Mouse (Mus musculus): ENCODE measurements around the gene Hist1h4n. TPM values are rescaled to one million over a fixed set of nuclear protein-coding genes. Genes with fewer than 3 reads are reported as not detected.
"Not testable (repeated sequence)": the region's sequence is repeated elsewhere in the genome, so short reads cannot be mapped to it uniquely, and the experiment has no call there.

Gene Hist1h4n
- polyA plus RNA-seq, 1 experiment from 2014 or later: 11.5 TPM

- peak; percentile 85 for DNase-seq (ENCODE audit: low spot score)
- H3K9me3 ChIP-seq (replicated peaks); H3K36me3 ChIP-seq; H3K27me3 ChIP-seq (ENCODE audit: low read depth, poor library complexity, severe bottlenecking): not testable (repeated sequence)
- peaks cover 36% of the 10 kb centered on the region for H3K4me1 ChIP-seq
- under 1% methylated on average over 38 of the region's 63 CpGs for WGBS
- H3K27ac ChIP-seq: peak within 1 kb of the TSS; percentile 93
- H3K4me3 ChIP-seq: peak within 1 kb of the TSS; percentile 49
These were observed 44.9 kb downstream of the Hist1h4n start, which contains the start of the genes Hist1h2an and Hist1h2bp for GRCm38 (mm10) chr13:21786899-21787629. Hist1h2an (minus strand) TSS chr13:21787218. Hist1h2bp (plus strand) TSS chr13:21787461.

DNA sequence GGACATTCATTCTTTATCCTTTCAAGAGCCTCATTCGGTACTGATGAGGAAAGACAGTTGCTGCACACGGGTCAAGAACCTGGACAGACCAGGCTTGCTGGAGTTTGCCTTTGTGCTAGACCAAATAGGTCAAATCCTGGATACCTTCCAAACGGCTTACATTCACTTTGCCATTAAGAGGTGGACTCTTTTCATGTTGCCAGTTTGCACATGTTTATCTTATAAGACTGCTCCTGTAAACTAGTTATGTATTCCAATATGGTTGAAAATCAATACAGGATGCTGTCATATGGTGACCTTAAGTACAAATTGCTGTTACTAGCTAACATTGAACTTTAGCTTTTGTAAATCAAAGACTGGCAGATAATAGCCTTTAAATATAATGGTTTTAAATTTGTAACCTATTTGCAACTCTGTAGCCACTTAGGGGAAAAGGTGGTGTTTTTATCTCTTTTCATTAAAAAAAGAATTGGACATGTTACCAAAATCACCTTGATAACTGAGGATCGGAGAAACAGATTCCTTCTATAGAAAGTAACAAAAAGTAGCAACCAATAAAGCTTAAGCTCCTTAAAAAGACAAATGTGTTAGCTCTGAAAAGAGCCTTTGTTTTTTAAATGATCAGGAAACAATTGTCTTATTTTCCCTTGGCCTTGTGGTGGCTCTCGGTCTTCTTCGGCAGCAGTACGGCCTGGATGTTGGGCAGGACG is 45.7 kb downstream of the Hist1h4n start:
- DNase-seq (ENCODE audit: low spot score): peak; percentile 53
- no peaks in the 10 kb centered on the region for H3K36me3 ChIP-seq
- 5% methylated on average over 8 of the region's 8 CpGs for WGBS
- peaks cover 36% of the 10 kb centered on the region for H3K4me1 ChIP-seq
- H3K4me3 ChIP-seq: peak overlapping the region; percentile 49
- no peaks in the 10 kb centered on the region for H3K27me3 ChIP-seq (ENCODE audit: low read depth, poor library complexity, severe bottlenecking)
- no peaks in the 10 kb centered on the region for H3K9me3 ChIP-seq (replicated peaks)
- peak overlapping the region; percentile 93 for H3K27ac ChIP-seq

GRCm38 (mm10) chr13:21784311-21784710 is 47.7 kb downstream of the Hist1h4n start:
- Histone ChIP-seq H3K36me3 (no peaks in the 10 kb centered on the region), H3K4me3 (peak overlapping the region; percentile 52), H3K27ac (peak overlapping the region; percentile 93), H3K9me3 (replicated peaks) (no peaks in the 10 kb centered on the region), H3K4me1 (peaks cover 34% of the 10 kb centered on the region), H3K27me3 (ENCODE audit: low read depth, poor library complexity, severe bottlenecking) (no peaks in the 10 kb centered on the region)
- DNase-seq (ENCODE audit: low spot score): peak; percentile 33
- 21% methylated on average over 6 of the region's 6 CpGs for WGBS

DNA sequence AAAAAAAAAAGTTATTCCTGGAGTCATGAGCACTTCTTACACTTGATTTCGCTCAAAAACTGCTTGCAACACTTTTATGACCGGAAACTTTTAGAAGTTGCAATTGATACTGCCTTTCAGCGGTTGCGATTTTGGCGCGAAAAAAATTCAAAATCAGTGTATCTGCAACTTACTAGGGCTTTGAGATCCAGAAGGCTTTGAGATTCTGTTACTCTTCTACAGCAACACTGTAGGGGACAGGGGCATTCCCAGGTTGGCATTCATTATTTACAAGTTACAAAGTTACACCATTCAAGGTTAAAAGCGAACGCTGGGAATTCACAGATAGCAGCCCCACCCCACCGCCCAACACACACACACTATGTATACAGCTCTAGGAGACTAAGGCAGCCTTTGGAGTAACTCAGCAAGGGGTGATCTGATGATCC is 48.2 kb downstream of the Hist1h4n start:
- peak; percentile 59 for DNase-seq (ENCODE audit: low spot score)
- Histone ChIP-seq H3K27me3 (ENCODE audit: low read depth, poor library complexity, severe bottlenecking) (no peaks in the 10 kb centered on the region), H3K9me3 (replicated peaks) (no peaks in the 10 kb centered on the region), H3K4me1 (peaks cover 31% of the 10 kb centered on the region), H3K27ac (peak overlapping the region; percentile 93), H3K4me3 (peak overlapping the region; percentile 52), H3K36me3 (no peaks in the 10 kb centered on the region)
- 3% methylated on average over 9 of the region's 9 CpGs for WGBS

DNA sequence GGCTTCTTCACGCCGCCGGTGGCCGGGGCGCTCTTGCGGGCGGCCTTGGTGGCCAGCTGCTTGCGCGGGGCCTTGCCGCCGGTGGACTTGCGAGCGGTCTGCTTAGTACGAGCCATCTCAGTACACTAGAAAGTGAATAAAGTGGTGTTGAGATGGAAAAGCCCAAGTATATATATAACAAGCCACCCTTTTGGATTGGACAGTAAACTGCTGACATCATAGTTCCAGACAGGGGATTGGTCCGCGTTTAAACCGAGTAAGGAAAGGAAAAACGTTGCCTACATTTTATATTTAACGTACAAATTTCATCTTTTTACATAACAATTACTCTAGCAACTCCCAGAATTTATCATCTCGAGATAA is 48.8 kb downstream of the Hist1h4n start, which contains the start of gene Hist1h3i:
Gene Hist1h3i, minus strand, starts transcription at position 116 of the 363 bp plus-strand sequence.
- peak within 1 kb of the TSS; percentile 93 for H3K27ac ChIP-seq
- no peaks in the 10 kb centered on the region for H3K9me3 ChIP-seq (replicated peaks)
- peaks cover 29% of the 10 kb centered on the region for H3K4me1 ChIP-seq
- under 1% methylated on average over 16 of the region's 20 CpGs for WGBS
- DNase-seq (ENCODE audit: low spot score): peak; percentile 38
- no peaks in the 10 kb centered on the region for H3K27me3 ChIP-seq (ENCODE audit: low read depth, poor library complexity, severe bottlenecking)
- peak within 1 kb of the TSS; percentile 52 for H3K4me3 ChIP-seq
- H3K36me3 ChIP-seq: no peaks in the 10 kb centered on the region

GRCm38 (mm10) chr13:21782361-21783254 is 49.4 kb downstream of the Hist1h4n start:
- 2% methylated on average over 22 of the region's 35 CpGs for WGBS
- Histone ChIP-seq H3K4me3 (peak overlapping the region; percentile 52), H3K27ac (peak overlapping the region; percentile 93), H3K4me1 (peaks cover 29% of the 10 kb centered on the region)
- DNase-seq (ENCODE audit: low spot score): peak; percentile 63
- not testable (repeated sequence) for H3K9me3 ChIP-seq (replicated peaks); H3K27me3 ChIP-seq (ENCODE audit: low read depth, poor library complexity, severe bottlenecking); H3K36me3 ChIP-seq

Small RNA genes lying within 50 kb of the gene (microRNA-seq; reads per million reads assigned to microRNA genes)
- not detected for gene Gm19658
- not detected for gene Gm44346
- gene Gm44466: not detected

Other genes with a start within 250 kb of the Hist1h4n start
- not detected in 2 replicates for gene Olfr1362, start 218.2 kb downstream of the Hist1h4n start, polyA plus RNA-seq (2016; fragmentation: Nextera tagmentation; extraction: Ambion mirVana)
- gene Olfr11, start 189.7 kb downstream of the Hist1h4n start, polyA plus RNA-seq (2016; fragmentation: Nextera tagmentation; extraction: Ambion mirVana): not detected in 2 replicates
- not detected in 2 replicates for gene Olfr1361, start 168.8 kb downstream of the Hist1h4n start, polyA plus RNA-seq (2016; fragmentation: Nextera tagmentation; extraction: Ambion mirVana)
- not detected in 2 replicates for gene Olfr1360, start 154.8 kb downstream of the Hist1h4n start, polyA plus RNA-seq (2016; fragmentation: Nextera tagmentation; extraction: Ambion mirVana)
- not detected in 2 replicates for gene Olfr1359, start 134.1 kb downstream of the Hist1h4n start, polyA plus RNA-seq (2016; fragmentation: Nextera tagmentation; extraction: Ambion mirVana)
- 1.7 and 2.0 TPM in 2 replicates for gene Hist1h2bl, start 116.1 kb downstream of the Hist1h4n start, polyA plus RNA-seq (2016; fragmentation: Nextera tagmentation; extraction: Ambion mirVana)
- gene Hist1h2ai, start 115.8 kb downstream of the Hist1h4n start, polyA plus RNA-seq (2016; fragmentation: Nextera tagmentation; extraction: Ambion mirVana): 19.5 and 28.4 TPM in 2 replicates
- 8.0 and 10.2 TPM in 2 replicates for gene Hist1h3h, start 114.5 kb downstream of the Hist1h4n start, polyA plus RNA-seq (2016; fragmentation: Nextera tagmentation; extraction: Ambion mirVana)
- 6.8 and 7.9 TPM in 2 replicates for gene Hist1h2bm, start 110.2 kb downstream of the Hist1h4n start, polyA plus RNA-seq (2016; fragmentation: Nextera tagmentation; extraction: Ambion mirVana)
- gene Hist1h4j, start 97.1 kb downstream of the Hist1h4n start, polyA plus RNA-seq (2016; fragmentation: Nextera tagmentation; extraction: Ambion mirVana): 0.92 and 1.6 TPM in 2 replicates
- 4.9 TPM in 1 of 2 replicates, not detected in the other for gene Hist1h4k, start 81.7 kb downstream of the Hist1h4n start, polyA plus RNA-seq (2016; fragmentation: Nextera tagmentation; extraction: Ambion mirVana)
- 14.3 and 19.6 TPM in 2 replicates for gene Hist1h2ak, start 78.4 kb downstream of the Hist1h4n start, polyA plus RNA-seq (2016; fragmentation: Nextera tagmentation; extraction: Ambion mirVana)
- 1.4 and 3.8 TPM in 2 replicates for gene Hist1h2bn, start 78.1 kb downstream of the Hist1h4n start, polyA plus RNA-seq (2016; fragmentation: Nextera tagmentation; extraction: Ambion mirVana)
- 33.1 and 40.9 TPM in 2 replicates for gene Hist1h1b, start 51.6 kb downstream of the Hist1h4n start, polyA plus RNA-seq (2016; fragmentation: Nextera tagmentation; extraction: Ambion mirVana)
- 131 and 133 TPM in 2 replicates for gene Hist1h3i, start 48.8 kb downstream of the Hist1h4n start, polyA plus RNA-seq (2016; fragmentation: Nextera tagmentation; extraction: Ambion mirVana)
- 5.4 and 9.9 TPM in 2 replicates for gene Hist1h2an, start 45.0 kb downstream of the Hist1h4n start, polyA plus RNA-seq (2016; fragmentation: Nextera tagmentation; extraction: Ambion mirVana)
- 3.4 and 5.5 TPM in 2 replicates for gene Hist1h2bp, start 44.7 kb downstream of the Hist1h4n start, polyA plus RNA-seq (2016; fragmentation: Nextera tagmentation; extraction: Ambion mirVana)
- 17.9 and 22.1 TPM in 2 replicates for gene Hist1h2bq, start 22.0 kb downstream of the Hist1h4n start, polyA plus RNA-seq (2016; fragmentation: Nextera tagmentation; extraction: Ambion mirVana)
- 2.0 and 2.1 TPM in 2 replicates for gene Hist1h2ao, start 21.7 kb downstream of the Hist1h4n start, polyA plus RNA-seq (2016; fragmentation: Nextera tagmentation; extraction: Ambion mirVana)
- not detected in 2 replicates for gene Hist1h4m, start 20.4 kb downstream of the Hist1h4n start, polyA plus RNA-seq (2016; fragmentation: Nextera tagmentation; extraction: Ambion mirVana)
- gene Hist1h2ap, start 1.3 kb upstream of the Hist1h4n start, polyA plus RNA-seq (2016; fragmentation: Nextera tagmentation; extraction: Ambion mirVana): 6,450 and 6,557 TPM in 2 replicates
- gene Hist1h2br, start 1.5 kb upstream of the Hist1h4n start, polyA plus RNA-seq (2016; fragmentation: Nextera tagmentation; extraction: Ambion mirVana): 19.4 and 23.0 TPM in 2 replicates
- gene Zfp184, start 112.9 kb upstream of the Hist1h4n start, polyA plus RNA-seq (2016; fragmentation: Nextera tagmentation; extraction: Ambion mirVana): 22.4 and 27.0 TPM in 2 replicates
- gene Pom121l2, start 149.0 kb upstream of the Hist1h4n start, polyA plus RNA-seq (2016; fragmentation: Nextera tagmentation; extraction: Ambion mirVana): 0.14 and 0.28 TPM in 2 replicates
- gene Prss16, start 177.5 kb upstream of the Hist1h4n start, polyA plus RNA-seq (2016; fragmentation: Nextera tagmentation; extraction: Ambion mirVana): 0.20 TPM in 1 of 2 replicates, not detected in the other
- gene Hist1h2ah, start 203.4 kb upstream of the Hist1h4n start, polyA plus RNA-seq (2016; fragmentation: Nextera tagmentation; extraction: Ambion mirVana): 7.3 and 8.5 TPM in 2 replicates
- gene Hist1h2bk, start 203.7 kb upstream of the Hist1h4n start, polyA plus RNA-seq (2016; fragmentation: Nextera tagmentation; extraction: Ambion mirVana): 10.3 and 11.8 TPM in 2 replicates
- gene Hist1h4i, start 209.2 kb upstream of the Hist1h4n start, polyA plus RNA-seq (2016; fragmentation: Nextera tagmentation; extraction: Ambion mirVana): 27.4 and 36.3 TPM in 2 replicates
- 59.9 and 81.0 TPM in 2 replicates for gene Hist1h2ag, start 210.7 kb upstream of the Hist1h4n start, polyA plus RNA-seq (2016; fragmentation: Nextera tagmentation; extraction: Ambion mirVana)
- 14.5 and 20.7 TPM in 2 replicates for gene Hist1h2bj, start 211.0 kb upstream of the Hist1h4n start, polyA plus RNA-seq (2016; fragmentation: Nextera tagmentation; extraction: Ambion mirVana)

Measured in limb, embryonic 10.5 days (tissue).